Mouse (Mus musculus): ENCODE data around the gene Smim6. TPM values are rescaled to one million over a fixed set of nuclear protein-coding genes. Genes with fewer than 3 reads are reported as not detected.
A peak's percentile ranks its signal among the peaks of the same experiment; 100 is the strongest.

The Smim6 gene
- total RNA-seq, 2 experiments from 2014 or later, result 0.27 TPM; not detected in 1

DNA sequence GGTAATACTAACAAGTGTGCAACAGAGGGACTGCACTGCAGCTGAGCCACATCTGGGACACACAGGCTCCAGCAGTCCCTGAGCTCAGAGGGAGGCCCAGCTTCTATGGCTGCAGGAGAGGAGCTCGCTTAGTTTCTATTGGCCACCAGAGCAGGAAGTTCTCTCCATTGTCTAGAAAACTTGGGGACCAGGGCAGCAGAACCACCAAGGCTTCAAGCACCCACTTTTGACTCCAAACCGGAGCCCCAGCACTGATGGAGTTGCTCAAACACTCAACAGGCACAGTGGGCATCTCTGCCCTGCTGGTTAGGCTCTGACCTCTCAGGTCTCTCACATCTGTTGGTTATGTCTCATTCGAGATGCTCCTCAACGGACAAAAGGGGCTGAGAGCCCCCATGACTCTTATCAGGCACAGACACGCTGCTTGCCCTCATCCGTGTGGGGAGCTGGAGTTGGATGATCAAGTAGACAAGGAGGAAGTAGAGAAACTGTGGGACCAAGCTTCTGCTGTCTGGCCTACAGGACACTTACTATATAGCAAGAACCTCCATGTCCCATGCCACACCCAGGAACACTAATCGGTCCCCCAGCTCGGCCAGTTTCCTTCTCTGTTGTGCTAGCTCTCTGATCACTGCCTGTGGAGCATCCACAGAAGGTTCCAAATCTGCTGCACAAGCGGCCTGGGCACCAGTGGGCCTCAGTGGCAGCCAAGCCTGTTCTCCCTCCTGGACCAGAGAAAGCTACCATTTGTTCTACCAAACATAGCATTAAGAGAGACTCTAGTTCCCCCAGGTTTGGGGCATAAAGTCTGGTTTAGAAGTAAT is 10.3 kb upstream of the Smim6 start:
- no peak for DNase-seq

DNA sequence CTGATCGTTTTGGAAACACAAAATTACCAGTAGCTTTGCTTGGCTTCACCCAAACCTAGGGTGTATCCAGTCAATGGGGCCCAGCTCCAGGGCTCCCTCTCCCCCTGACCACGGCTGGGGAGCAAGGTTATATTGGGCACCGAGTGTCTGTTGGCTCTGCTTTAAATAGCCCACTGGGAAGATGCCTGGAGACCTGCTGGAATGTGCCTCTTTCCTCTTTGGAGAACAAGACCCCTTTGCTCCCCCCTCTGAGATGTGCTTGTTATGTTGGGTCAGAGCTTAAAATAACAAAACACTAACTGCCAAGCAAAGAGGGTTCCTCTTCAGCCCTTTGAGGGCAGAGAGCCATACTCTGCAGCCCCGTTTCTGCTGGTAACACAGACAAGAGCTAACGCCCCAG is 9.6 kb upstream of the Smim6 start:
- peak; percentile 47 for DNase-seq

DNA sequence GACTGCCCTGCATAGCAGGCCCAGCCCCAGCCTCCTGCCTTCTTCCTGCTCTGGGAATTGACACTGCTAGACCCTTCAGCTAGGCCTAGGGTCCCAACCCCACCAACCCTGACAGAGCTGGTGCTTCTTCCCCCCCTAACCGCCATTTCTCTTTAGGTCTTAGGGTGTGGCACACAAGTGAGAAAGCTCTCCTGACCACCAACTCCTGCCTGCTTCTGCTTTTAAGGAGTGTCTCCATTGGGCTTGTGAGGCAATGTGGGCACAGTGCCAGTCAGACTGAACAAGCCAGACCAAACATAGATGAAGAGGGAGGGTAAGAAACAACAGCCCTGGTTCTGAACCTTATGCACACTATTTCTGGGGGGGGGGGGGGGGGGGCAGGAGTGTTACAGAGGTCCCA is 9.0 kb upstream of the Smim6 start:
- DNase-seq, result peak; percentile 76

DNA sequence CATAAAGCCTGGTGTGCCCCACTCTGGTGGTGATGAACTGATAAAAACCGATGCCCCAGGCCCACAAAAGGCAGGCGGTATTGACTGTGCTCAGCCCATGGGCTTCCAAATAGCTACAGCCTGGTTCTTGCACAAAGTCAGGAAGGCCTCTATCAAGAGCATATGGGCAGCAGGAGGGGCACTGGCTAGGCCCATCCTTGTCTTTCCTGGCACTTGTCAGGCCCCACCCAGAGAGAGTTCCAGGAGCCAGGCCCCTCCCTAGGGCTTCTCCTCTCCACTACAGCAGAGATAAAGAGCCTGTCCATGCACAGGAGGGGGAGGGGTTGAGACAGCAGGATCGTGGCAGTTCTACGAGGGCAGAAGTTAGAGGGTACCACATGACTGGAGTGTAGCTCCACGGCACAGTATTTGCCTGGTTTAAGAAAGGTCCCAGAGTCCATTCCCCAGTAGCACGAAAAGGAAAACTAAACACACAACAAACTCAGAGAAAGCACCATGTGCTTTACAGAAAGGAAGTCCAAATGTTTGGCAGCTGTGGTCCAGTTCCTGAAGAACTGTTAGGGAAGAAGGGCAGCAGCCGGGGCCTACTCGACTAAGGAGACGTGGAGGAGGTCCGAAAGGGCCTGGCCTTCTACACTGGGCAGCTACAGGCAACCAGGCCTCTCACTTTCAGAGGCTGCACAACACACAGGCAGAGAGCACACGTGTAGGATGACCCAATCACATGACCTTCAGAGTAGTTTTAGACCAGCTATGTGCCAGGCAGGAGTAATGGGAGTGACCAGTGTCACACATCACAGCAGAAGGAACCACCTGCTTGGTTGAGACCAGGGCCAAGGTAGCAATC is 8.2 kb upstream of the Smim6 start:
- DNase-seq, result peak; percentile 74

DNA sequence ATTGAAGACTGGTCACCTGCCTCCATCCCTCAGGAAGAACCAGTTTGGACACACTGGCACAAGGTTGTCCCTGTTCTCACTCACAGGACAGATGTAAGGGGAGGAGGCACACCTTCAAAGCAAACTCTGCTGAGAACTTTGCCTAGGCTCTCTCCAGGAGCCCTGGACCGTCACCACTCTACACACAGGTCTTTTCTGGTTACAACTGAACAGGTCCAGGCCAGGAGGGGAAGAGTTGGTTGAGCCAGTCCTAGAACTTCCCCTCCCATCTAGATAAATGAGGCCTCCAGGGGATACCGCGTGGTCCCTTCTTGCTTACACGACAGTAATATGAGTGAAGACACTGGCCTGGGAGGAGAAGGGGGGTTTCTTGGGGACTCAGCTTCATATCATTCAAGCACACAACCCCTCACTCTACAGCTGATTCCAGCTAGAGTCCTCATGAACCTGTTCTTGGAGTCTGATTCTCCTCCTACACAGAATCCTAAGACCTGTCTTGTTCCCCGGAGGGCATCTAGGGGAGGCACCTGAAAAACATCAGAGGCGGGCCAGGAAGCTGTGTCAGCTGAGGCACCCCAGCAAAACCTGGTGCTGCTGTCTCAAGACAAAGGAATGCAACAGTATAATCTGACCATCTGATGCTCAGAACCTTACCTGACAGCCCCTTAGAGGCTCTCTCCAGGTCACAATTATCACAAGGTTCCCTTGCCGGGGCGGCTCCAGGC is 7.4 kb upstream of the Smim6 start:
- no peak for DNase-seq

- DNase-seq, result no peak
Observed at GRCm38 (mm10) chr11:115904956-115905790, 6.6 kb upstream of the Smim6 start.

DNA sequence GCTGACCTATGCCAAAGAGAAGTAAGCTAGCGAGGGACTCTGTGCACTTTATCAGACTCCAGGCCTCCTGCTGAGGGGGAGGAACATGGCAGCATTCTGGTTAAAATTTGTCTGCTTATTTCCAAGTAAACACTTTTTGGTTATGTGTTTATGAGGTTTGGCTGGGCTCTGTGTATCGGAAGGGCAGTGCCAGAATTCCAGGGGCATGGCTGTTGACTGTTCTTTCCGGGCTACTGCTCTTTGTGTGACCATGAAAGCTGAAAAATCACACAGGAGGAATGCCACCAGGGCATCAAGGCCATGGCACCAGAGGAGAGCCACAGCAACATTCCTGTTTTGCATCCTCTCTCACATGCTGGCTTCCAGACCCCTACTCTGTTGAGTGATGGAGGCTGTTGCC is 5.7 kb upstream of the Smim6 start:
- no peak for DNase-seq

- no peak for DNase-seq
Observed at GRCm38 (mm10) chr11:115906521-115906920, 5.3 kb upstream of the Smim6 start.

DNA sequence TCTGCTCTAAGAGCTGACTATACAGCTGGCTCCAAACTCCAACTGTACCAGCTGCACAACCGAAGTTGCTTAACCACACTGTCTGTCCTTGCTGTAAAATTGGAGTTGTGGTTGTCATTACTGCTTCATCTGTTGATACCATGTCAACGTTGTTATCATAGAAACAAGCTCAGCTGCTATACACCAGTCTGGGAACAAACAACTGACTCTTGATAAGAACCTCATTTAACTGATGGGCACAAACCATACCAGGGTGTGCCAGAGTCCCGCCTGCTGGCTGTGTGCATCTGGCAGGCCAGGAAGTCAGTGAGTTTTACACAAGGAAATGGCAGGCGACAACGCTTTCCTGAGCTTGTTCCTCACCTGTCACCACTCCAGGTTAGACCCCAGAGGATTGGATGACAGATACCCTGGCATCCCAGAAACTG is 669 bp upstream of the Smim6 start:
- peak; percentile 47 for DNase-seq

DNA sequence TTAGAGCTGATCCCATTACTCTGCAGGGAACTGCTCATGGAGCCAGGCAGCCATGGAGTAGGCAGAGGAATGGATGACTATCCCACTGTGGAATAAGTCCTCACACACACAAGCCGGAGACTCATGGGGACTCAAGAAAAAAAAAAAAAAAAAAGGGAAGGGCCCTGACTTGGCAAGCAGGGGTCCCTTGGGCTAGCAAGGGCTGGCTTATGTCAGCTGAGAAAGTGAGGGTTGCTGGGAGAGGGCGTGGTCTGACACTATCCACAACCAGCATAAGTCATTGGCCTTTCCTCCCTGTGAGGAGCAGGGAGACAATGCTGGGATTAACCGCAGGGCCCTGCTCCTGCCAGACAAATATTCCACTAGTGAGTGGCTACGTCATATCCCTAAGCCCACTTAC is 4.8 kb downstream of the Smim6 start:
- DNase-seq, result no peak

GRCm38 (mm10) chr11:115918637-115919036 is 6.8 kb downstream of the Smim6 start:
- DNase-seq, result no peak

- DNase-seq, result no peak
Observed at GRCm38 (mm10) chr11:115919073-115919472, 7.3 kb downstream of the Smim6 start.

GRCm38 (mm10) chr11:115920110-115920818 is 8.4 kb downstream of the Smim6 start:
- peak; percentile 62 for DNase-seq

GRCm38 (mm10) chr11:115921986-115922385 is 10.2 kb downstream of the Smim6 start:
- DNase-seq, result no peak

DNA sequence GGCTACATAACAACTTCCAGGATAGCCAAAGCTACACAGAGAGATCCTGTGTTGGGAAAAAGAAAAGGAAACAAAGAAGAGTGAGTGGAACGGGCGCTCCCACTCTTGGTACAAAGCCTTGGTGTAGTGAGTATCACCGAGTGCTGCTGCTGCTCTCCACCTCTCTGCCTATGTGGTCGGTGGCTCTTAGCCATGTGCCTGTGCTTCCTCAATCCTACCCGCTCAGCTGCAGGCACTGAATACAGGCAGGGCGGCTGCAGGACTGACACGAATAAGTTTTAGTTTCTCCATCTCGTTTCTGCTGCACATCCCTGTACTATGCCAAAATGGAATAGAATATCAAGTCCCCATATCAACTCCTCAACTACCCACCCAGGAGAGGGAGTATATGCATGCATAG is 17.2 kb downstream of the Smim6 start:
- DNase-seq, result no peak

- no peak for DNase-seq
Observed at GRCm38 (mm10) chr11:115929818-115930217, 18.0 kb downstream of the Smim6 start.

- DNase-seq, result no peak
Observed at GRCm38 (mm10) chr11:115931235-115931634, 19.4 kb downstream of the Smim6 start.

DNA sequence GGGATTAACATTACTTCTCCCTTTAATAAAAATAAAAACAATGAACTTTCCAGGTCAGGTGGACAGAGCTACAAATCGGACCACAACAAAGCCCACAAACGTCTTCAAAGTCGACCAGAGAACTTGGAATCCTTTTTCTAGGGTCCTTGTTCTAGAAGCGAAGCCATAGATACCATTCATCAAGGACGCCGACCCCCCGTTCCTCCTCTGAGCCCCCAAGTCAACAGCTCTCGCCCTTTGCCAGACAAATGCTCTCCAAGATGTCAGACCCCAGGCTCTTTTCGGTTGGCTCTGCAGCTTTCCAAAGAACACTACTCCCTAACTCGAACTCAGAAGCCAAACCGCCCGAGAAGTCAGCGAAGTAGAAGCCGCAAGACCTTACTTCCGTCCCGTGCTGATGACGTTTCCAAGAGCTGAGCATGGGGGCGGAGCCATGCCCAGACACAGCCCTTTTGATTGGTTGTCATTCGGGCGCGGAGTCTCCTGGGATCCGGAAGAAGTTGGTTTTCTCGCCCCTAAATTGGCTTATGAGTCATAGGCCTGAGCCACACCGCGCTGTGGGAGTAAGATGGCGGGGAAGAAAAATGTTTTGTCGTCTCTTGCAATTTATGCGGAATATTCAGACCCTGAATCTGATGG is 21.4 kb downstream of the Smim6 start, which contains the start of the genes Sap30bp and Recql5:
Sap30bp (plus strand) TSS at position 175 of the 639 bp plus-strand sequence.
Recql5 (minus strand) TSS at position 370 of the 639 bp plus-strand sequence.
- DNase-seq, result peak; percentile 98

DNA sequence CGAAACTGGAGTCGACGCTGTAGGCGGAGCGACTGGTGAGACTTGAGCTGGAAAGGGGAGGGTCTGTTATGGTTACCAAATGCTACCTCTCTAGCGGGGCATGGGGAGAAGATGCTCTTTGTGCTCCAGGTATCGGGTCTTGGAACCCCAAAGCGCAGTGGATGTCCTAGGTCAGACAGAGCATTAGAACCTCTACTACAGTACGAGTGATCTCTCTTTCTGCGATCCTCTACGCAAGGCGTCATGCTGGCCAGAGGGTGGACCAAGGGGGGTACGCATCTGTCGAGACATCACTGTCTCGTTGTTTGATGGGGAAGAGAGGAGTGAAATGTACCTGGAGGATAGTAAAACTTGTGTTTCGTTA is 21.9 kb downstream of the Smim6 start:
- DNase-seq, result no peak

- peak; percentile 77 for DNase-seq
Observed at GRCm38 (mm10) chr11:115939690-115940329, 28.0 kb downstream of the Smim6 start.

All from heart, postnatal 4 days (tissue).